Mouse (Mus musculus): Measurements from ENCODE around the gene Mdm2. TPM values are rescaled to one million over a fixed set of nuclear protein-coding genes. Genes with fewer than 3 reads are reported as not detected.
A peak's percentile ranks its signal among the peaks of the same experiment; 100 is the strongest.

Mdm2 gene
- polyA plus RNA-seq, 2 experiments: 32.9 to 59.9 TPM

DNA sequence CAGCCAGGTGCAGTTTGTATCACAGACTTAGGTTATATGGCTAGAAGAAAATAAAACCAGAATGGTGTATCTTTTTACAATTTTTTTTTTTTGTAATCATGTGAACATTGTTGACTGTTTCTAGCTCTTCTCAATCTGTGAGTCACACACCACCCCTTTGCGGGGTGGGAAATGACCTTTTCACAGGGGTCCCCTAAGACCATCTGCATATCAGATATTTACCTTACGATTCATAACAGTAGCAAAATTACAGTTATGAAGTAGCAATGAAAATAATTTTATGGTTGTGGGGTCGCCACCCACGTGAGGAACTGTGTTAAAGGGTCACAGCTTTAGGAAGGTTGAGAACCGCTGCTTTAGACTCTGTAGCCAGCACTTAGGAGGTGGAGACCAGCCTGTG is 39.8 kb downstream of the Mdm2 start:
- peaks cover 22% of the 10 kb centered on the region for H3K4me1 ChIP-seq (ENCODE audit: control insufficient read depth, insufficient read depth, low read length)
- DNase-seq (ENCODE audit: low spot score) (no peak), ATAC-seq (ENCODE audit: low FRiP score, low read depth) (no peak)
- H3K36me3 ChIP-seq (ENCODE audit: control insufficient read depth, insufficient read depth, low read length): no peaks in the 10 kb centered on the region
- H3K27me3 ChIP-seq (ENCODE audit: control insufficient read depth, insufficient read depth, low read length): no peaks in the 10 kb centered on the region
- no peak overlapping the region for H3K27ac ChIP-seq (replicated peaks; ENCODE audit: low read depth, low read length)
- no peak for TF ChIP-seq POLR2A (IDR thresholded peaks at IDR 0.05; ENCODE audit: borderline replicate concordance, extremely low read depth, insufficient read depth, insufficient read length)
- no peak overlapping the region for H3K4me3 ChIP-seq (replicated peaks; ENCODE audit: low read length)
- H3K9me3 ChIP-seq (ENCODE audit: control insufficient read depth, low read length): no peaks in the 10 kb centered on the region
- no peak overlapping the region for H3K4me2 ChIP-seq (replicated peaks; ENCODE audit: low read depth, low read length, severe bottlenecking)
- no peak overlapping the region for H3K9ac ChIP-seq (ENCODE audit: low read depth, low read length, severe bottlenecking)
- WGBS: 66% methylated on average over 5 of the region's 5 CpGs

DNA sequence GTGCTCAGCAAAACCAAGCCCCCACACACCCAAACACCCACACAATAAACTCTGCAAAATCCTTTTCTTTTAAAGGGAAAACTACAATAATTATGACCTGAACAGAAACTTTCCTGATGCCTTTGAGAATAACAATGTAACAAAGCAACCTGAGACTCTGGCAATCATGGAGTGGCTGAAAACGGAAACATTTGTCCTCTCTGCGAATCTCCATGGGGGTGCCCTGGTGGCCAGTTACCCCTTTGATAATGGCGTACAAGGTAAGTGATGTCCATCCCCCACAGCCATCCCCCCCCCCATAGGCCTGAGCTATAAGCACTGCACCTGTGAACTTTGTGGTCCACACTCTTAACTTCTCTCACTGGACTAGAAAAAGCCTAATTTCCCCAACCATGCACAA is 40.5 kb downstream of the Mdm2 start:
- 0 out of 2 replicates have a peak overlapping the region, but pooled peaks have one; percentile 10 for H3K4me2 ChIP-seq (replicated peaks; ENCODE audit: low read depth, low read length, severe bottlenecking)
- H3K4me1 ChIP-seq (ENCODE audit: control insufficient read depth, insufficient read depth, low read length): peaks cover 22% of the 10 kb centered on the region
- no peaks in the 10 kb centered on the region for H3K9me3 ChIP-seq (ENCODE audit: control insufficient read depth, low read length)
- no peaks in the 10 kb centered on the region for H3K36me3 ChIP-seq (ENCODE audit: control insufficient read depth, insufficient read depth, low read length)
- no peak for ATAC-seq (ENCODE audit: low FRiP score, low read depth)
- no peak for TF ChIP-seq POLR2A (IDR thresholded peaks at IDR 0.05; ENCODE audit: borderline replicate concordance, extremely low read depth, insufficient read depth, insufficient read length)
- no peak overlapping the region for H3K27ac ChIP-seq (replicated peaks; ENCODE audit: low read depth, low read length)
- no peaks in the 10 kb centered on the region for H3K27me3 ChIP-seq (ENCODE audit: control insufficient read depth, insufficient read depth, low read length)
- WGBS: 15% methylated on average over 3 of the region's 3 CpGs
- H3K9ac ChIP-seq (ENCODE audit: low read depth, low read length, severe bottlenecking): no peak overlapping the region
- no peak overlapping the region for H3K4me3 ChIP-seq (replicated peaks; ENCODE audit: low read length)
- DNase-seq (ENCODE audit: low spot score): no peak

DNA sequence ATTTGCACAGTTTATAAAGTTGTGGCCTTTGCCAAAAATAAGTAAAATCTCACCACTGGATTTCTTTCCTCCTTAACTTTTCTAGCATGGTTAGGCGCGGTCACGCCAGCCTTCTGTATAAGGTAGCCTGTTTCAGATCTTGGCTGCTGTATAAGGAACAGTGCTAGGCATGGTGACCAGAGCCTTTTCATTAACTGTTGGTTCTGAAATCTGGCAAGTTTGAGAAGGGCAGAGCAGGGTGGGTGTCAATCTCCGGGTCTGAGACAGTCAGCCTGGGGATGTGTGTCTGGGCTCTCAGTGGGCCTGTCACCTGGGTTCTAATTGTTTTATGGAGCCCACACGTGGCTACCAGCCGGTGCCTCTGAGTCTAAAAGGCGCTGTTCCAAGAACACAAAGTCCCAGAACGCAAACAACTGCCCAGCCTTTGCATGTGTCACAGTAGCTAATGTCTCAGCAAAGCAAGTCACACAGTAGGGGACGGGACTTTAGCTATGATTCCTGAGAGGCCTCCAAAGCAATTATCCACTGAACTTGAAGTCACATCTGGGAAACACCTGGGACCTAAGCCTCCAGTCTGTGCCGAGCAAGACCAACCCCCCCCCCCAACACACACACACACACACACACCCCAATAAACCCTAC is 41.0 kb downstream of the Mdm2 start:
- peaks cover 22% of the 10 kb centered on the region for H3K4me1 ChIP-seq (ENCODE audit: control insufficient read depth, insufficient read depth, low read length)
- peak; percentile 69 for ATAC-seq (ENCODE audit: low FRiP score, low read depth)
- no peak for TF ChIP-seq POLR2A (IDR thresholded peaks at IDR 0.05; ENCODE audit: borderline replicate concordance, extremely low read depth, insufficient read depth, insufficient read length)
- no peaks in the 10 kb centered on the region for H3K36me3 ChIP-seq (ENCODE audit: control insufficient read depth, insufficient read depth, low read length)
- H3K9ac ChIP-seq (ENCODE audit: low read depth, low read length, severe bottlenecking): no peak overlapping the region
- DNase-seq (ENCODE audit: low spot score): peak; percentile 48
- H3K27ac ChIP-seq (replicated peaks; ENCODE audit: low read depth, low read length): peak overlapping the region; percentile 70
- H3K4me3 ChIP-seq (replicated peaks; ENCODE audit: low read length): no peak overlapping the region
- no peaks in the 10 kb centered on the region for H3K27me3 ChIP-seq (ENCODE audit: control insufficient read depth, insufficient read depth, low read length)
- H3K4me2 ChIP-seq (replicated peaks; ENCODE audit: low read depth, low read length, severe bottlenecking): 0 out of 2 replicates have a peak overlapping the region, but pooled peaks have one; percentile 10
- no peaks in the 10 kb centered on the region for H3K9me3 ChIP-seq (ENCODE audit: control insufficient read depth, low read length)
- 9% methylated on average over 10 of the region's 10 CpGs for WGBS

DNA sequence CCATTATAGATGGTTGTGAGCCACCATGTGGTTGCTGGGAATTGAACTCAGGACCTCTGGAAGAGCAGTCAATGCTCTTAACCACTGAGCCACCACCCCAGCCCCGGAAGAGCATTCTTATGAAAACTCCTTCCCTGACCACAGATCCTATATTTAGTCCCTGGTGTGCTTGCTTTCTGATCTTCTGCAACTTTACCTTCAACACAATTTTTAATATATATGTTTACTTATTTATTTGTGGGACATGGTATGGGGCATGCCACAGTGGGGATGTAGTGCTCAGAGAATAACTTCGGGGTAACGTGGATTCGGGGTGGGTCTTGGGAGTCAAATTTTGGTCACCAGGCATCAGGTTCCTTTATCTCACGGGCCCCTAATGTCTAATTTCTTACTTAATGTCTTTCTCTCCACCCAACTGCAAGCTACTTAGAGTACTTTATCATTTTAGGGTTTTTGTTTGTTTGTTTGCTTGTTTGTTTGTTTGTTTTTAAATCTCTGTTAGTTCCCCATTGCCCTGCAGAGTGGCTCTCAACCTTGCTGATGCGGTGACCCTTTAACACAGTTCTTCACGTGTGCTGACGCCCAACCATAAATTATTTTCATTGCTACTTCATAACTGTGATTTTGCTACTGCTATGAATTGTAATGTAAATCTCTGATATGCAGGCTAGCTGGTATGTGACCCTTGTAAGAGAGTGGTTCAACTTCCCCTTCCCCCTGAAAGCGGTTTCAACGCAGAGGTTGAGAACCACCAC is 41.8 kb downstream of the Mdm2 start:
- H3K9me3 ChIP-seq (ENCODE audit: control insufficient read depth, low read length): no peaks in the 10 kb centered on the region
- no peaks in the 10 kb centered on the region for H3K36me3 ChIP-seq (ENCODE audit: control insufficient read depth, insufficient read depth, low read length)
- DNase-seq (ENCODE audit: low spot score) (no peak), ATAC-seq (ENCODE audit: low FRiP score, low read depth) (no peak)
- WGBS: 48% methylated on average over 10 of the region's 10 CpGs
- TF ChIP-seq POLR2A (IDR thresholded peaks at IDR 0.05; ENCODE audit: borderline replicate concordance, extremely low read depth, insufficient read depth, insufficient read length): no peak
- no peak overlapping the region for H3K27ac ChIP-seq (replicated peaks; ENCODE audit: low read depth, low read length)
- H3K4me3 ChIP-seq (replicated peaks; ENCODE audit: low read length): no peak overlapping the region
- no peaks in the 10 kb centered on the region for H3K27me3 ChIP-seq (ENCODE audit: control insufficient read depth, insufficient read depth, low read length)
- H3K4me2 ChIP-seq (replicated peaks; ENCODE audit: low read depth, low read length, severe bottlenecking): no peak overlapping the region
- H3K4me1 ChIP-seq (ENCODE audit: control insufficient read depth, insufficient read depth, low read length): peaks cover 27% of the 10 kb centered on the region
- no peak overlapping the region for H3K9ac ChIP-seq (ENCODE audit: low read depth, low read length, severe bottlenecking)

DNA sequence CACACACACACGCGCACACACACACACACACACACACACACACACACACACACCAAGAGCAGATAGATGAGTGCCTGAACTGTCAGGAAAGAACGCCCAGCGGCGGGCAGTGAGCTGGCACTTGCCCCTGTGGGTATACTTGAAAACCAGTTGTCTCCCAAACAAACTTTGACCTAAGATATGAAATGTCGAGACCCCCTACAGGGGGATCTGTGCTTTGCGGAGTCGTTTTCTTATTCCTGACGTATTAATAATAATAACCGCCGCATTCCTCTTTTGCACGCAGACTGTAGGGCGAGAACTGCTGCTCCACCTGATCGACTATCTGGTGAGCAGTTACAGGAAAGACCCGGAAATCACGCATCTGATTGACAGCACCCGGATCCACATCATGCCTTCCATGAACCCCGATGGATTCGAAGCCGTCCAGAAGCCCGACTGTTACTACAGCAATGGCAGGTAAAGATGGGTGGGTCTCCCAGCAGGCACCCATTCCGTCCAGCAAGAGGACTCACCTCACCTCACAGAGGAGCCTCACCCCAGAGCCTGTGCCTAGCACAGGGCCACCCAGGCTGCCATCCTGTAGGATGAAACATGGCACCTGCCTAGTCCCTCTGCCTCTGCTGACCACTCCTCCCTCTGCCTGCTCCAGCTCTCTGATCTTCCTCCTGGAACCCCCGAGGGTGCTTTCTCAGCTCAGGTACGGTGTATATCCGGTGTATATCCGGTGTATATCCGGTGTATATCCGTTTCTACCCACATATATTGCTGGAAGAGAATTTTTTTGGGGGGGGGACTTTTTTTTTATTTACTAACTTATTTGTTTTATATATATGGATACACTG is 42.7 kb downstream of the Mdm2 start:
- Histone ChIP-seq H3K4me2 (replicated peaks; ENCODE audit: low read depth, low read length, severe bottlenecking) (no peak overlapping the region), H3K27me3 (ENCODE audit: control insufficient read depth, insufficient read depth, low read length) (no peaks in the 10 kb centered on the region), H3K4me1 (ENCODE audit: control insufficient read depth, insufficient read depth, low read length) (peaks cover 35% of the 10 kb centered on the region), H3K27ac (replicated peaks; ENCODE audit: low read depth, low read length) (no peak overlapping the region), H3K9ac (ENCODE audit: low read depth, low read length, severe bottlenecking) (no peak overlapping the region), H3K9me3 (ENCODE audit: control insufficient read depth, low read length) (no peaks in the 10 kb centered on the region), H3K36me3 (ENCODE audit: control insufficient read depth, insufficient read depth, low read length) (no peaks in the 10 kb centered on the region), H3K4me3 (replicated peaks; ENCODE audit: low read length) (no peak overlapping the region)
- no peak for TF ChIP-seq POLR2A (IDR thresholded peaks at IDR 0.05; ENCODE audit: borderline replicate concordance, extremely low read depth, insufficient read depth, insufficient read length)
- DNase-seq (ENCODE audit: low spot score) (no peak), ATAC-seq (ENCODE audit: low FRiP score, low read depth) (no peak)
- 96% methylated on average over 28 of the region's 28 CpGs for WGBS

Measured in limb, embryonic 14.5 days (tissue).